Mouse (Mus musculus) lung, postnatal 0 days (tissue): Measurements from ENCODE around the gene Ifit2.

Experiments
- CTCF ChIP-seq: IDR thresholded peaks from 2 replicates; pipeline ENCODE4 v1.5.1; 2016; ENCODE audit warnings: antibody characterized with exemption, mild to moderate bottlenecking
- EP300 ChIP-seq: IDR thresholded peaks from 2 replicates; pipeline ENCODE4 v1.6.1; 2016; ENCODE audit warnings: antibody characterized with exemption, mild to moderate bottlenecking, control low read depth

DNA sequence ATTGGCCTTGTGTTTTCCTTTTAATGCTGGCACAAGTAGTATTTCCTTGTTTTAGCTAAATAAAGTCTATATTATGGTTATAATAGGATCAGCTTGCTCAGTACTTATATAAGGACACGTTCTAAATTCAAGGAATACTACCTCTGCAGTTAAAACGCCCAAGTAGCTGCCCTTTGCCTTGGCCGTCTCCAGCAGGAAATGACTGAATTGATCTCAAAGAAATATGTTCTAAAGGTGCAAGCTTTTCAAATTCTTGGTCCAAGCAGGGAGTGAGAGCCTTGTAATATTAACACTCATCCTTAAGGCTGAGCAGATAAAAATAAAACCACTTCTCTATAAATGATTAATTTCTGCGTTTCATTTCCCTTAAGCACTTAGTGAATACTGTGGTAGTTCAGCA is 30.4 kb upstream of the Ifit2 start:
- TF ChIP-seq CTCF (no peak), EP300 (no peak)
